Mouse (Mus musculus): ENCODE measurements around the gene Rab2b.

DNA sequence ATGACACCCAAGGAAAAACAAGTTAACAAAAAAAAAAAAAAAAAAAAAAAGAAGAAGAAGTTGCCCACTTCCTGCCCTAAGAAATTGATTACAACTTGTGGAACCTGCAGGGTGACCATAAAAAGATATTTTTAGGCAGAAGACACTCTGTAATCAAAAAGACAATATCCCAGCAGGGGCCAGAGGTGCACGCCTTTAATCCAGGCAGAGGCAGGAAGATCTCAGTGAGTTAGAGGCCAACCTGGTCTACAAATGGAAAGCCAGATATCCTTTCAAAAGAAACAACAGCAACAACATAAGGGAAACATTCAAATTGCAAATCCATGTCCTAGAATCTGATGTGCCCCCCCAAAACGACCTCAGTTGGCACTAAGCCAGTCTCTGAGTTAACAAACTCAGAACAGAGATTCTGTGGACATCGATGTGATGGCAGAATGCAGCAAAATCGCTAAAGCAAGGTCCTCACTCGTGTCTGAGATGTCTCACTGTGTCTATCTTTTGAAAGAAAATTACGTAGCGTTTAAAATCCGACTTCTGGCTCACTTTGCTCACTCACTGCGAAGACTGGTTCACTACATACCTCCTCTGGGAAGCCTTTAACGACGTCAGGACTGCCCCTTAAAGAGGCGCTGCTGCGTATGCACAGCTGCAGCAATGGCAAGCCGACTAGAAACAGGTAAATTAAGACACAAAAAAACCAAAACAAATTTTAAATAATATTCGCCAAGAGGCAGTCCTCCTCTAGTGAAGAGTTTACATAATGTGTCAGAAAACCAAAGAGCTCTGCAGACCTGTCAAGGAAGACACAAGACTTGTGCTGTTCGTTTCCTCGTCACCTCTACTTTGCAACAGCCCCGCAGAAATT, 22.8 kb downstream of the Rab2b start:
- no peak for TF ChIP-seq CTCF (IDR thresholded peaks at IDR 0.05; ENCODE audit: borderline replicate concordance, insufficient read depth, low read length)
- TF ChIP-seq POLR2A (IDR thresholded peaks at IDR 0.05; ENCODE audit: low read depth, low read length), result no peak
